Mouse (Mus musculus) ES-Bruce4 (cell line): ENCODE data around the gene Qpctl. TPM values are rescaled to one million over a fixed set of nuclear protein-coding genes. Genes with fewer than 3 reads are reported as not detected.

Experiments used
- H3K27ac ChIP-seq: 2 replicates; pipeline ENCODE4 v1.5.1; 2012; ENCODE audit warnings: low read length, inconsistent platforms; ENCODE audit not compliant: insufficient read depth
- H3K27me3 ChIP-seq: 2 replicates; pipeline ENCODE4 v1.6.1; 2012; ENCODE audit warnings: mild to moderate bottlenecking, low read length, inconsistent platforms; ENCODE audit not compliant: control insufficient read depth, poor library complexity, insufficient read depth, severe bottlenecking
- H3K36me3 ChIP-seq: 2 replicates; pipeline ENCODE4 v1.6.1; 2012; ENCODE audit warnings: inconsistent platforms, mild to moderate bottlenecking, low read length, moderate library complexity; ENCODE audit not compliant: control insufficient read depth, poor library complexity, insufficient read depth, severe bottlenecking
- H3K4me1 ChIP-seq: one replicate; pipeline ENCODE4 v1.8.1; 2011; ENCODE audit warnings: low read length; ENCODE audit not compliant: control insufficient read depth, insufficient read depth
- H3K4me3 ChIP-seq: 2 replicates; pipeline ENCODE4 v1.5.1; 2011; ENCODE audit warnings: low read depth, mild to moderate bottlenecking, low read length
- H3K9ac ChIP-seq: 2 replicates; pipeline ENCODE4 v1.6.1; 2012; ENCODE audit warnings: low read depth, mild to moderate bottlenecking, inconsistent platforms; ENCODE audit not compliant: poor library complexity, severe bottlenecking
- H3K9me3 ChIP-seq: replicated peaks from 2 replicates; pipeline ENCODE4 v1.6.1; 2012; ENCODE audit warnings: mild to moderate bottlenecking, low read length, inconsistent platforms; ENCODE audit not compliant: control insufficient read depth, poor library complexity, insufficient read depth, severe bottlenecking
- CTCF ChIP-seq: IDR thresholded peaks from one replicate; pipeline ENCODE4 v1.8.1; 2011; ENCODE audit warnings: low read depth, low read length
- EP300 ChIP-seq: IDR thresholded peaks from 2 replicates; pipeline ENCODE4 v1.6.1; 2011; ENCODE audit warnings: low read depth, low read length; ENCODE audit not compliant: insufficient read depth
- POLR2A ChIP-seq: IDR thresholded peaks from one replicate; pipeline ENCODE4 v1.8.1; 2011; ENCODE audit warnings: low read length; ENCODE audit not compliant: insufficient read depth
- polyA plus RNA-seq: library from polyadenylated mRNA; stranded (reverse); fragments of >200 nt; gene quantifications from 2 replicates; pipeline ENCODE4 v1.2.4, GENCODE M21; 2011; ENCODE audit warnings: low read depth; ENCODE audit not compliant: missing spikeins, insufficient read depth, insufficient read length

Qpctl gene
- polyA plus RNA-seq, 1 experiment: 4.6 TPM

DNA sequence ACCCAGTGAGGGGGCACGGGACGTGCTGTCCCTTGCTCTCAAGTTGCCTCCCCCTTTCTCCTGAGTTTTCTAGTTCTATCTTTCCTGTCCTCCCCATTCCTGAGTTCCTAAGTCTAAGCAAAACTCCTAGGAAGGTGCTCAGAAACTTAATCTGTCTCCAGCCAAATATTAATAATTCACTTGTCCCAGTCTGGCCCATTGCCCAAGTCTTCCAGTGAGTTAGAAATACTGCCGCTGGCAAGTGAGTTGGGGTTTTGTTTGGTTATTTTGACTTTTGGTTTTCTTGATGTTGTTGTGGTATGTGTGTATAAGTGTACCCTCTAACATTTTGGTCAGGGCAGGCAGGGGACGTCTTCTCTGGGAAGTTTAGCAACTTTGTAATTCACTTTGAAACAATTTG lies 27.4 kb downstream of the Qpctl start:
- no peaks in the 10 kb centered on the region for H3K36me3 ChIP-seq
- no peak overlapping the region for H3K27ac ChIP-seq
- H3K4me1 ChIP-seq: no peaks in the 10 kb centered on the region
- peaks cover 6% of the 10 kb centered on the region for H3K27me3 ChIP-seq
- peaks cover 7% of the 10 kb centered on the region for H3K9me3 ChIP-seq
- no peak overlapping the region for H3K4me3 ChIP-seq
- no peak for TF ChIP-seq CTCF
- TF ChIP-seq POLR2A: no peak
- no peak for TF ChIP-seq EP300
- no peak overlapping the region for H3K9ac ChIP-seq

DNA sequence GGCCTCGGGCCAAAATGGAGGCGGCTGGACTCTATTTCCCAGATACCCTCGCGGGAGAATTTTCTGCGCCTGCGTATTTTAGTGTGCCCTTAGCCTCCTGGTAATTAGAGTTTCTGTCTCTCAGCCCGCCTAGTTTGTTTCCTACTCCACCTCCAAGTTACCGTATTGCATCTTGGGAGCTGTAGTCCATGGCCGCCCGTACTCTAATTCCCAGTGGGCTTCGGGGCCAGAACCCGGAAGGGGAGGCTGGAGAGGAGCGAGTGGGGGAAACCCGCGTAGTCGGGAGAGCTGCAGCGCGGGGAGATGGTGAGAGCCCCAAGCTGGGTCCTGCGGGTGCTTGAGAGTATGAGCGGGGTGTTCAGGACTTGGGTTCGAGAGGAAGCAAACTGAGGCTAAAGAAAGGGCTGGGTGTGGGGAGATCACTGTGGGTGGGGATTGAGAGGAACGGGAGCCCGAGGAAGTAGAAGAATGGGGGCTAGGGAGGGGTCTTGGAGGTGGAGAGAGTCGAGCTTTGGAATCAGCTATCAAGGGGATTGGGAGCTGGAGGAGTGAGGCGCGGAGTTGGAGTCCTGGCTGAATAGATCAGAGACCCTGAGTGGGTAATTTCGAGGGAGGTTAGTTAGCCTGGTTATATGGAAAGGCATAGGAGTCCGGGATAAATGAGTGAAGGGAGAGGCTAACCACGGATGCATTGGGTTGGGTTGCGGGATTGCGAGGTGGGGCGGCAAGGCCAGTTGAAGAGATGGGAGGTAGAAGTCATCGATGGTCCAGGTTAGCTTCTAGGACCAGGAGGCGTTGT lies 29.3 kb downstream of the Qpctl start, which contains the start of gene Fbxo46:
Fbxo46 (plus strand) TSS at position 229 of the 799 bp plus-strand sequence.
- H3K4me1 ChIP-seq: no peaks in the 10 kb centered on the region
- H3K9me3 ChIP-seq: peaks cover 7% of the 10 kb centered on the region
- no peak within 1 kb of the TSS for H3K27ac ChIP-seq
- H3K4me3 ChIP-seq: peak within 1 kb of the TSS; percentile 91
- peaks cover 6% of the 10 kb centered on the region for H3K27me3 ChIP-seq
- no peaks in the 10 kb centered on the region for H3K36me3 ChIP-seq
- peak within 1 kb of the TSS; percentile 85 for H3K9ac ChIP-seq
- TF ChIP-seq EP300: no peak
- TF ChIP-seq POLR2A: peak; percentile 66

DNA sequence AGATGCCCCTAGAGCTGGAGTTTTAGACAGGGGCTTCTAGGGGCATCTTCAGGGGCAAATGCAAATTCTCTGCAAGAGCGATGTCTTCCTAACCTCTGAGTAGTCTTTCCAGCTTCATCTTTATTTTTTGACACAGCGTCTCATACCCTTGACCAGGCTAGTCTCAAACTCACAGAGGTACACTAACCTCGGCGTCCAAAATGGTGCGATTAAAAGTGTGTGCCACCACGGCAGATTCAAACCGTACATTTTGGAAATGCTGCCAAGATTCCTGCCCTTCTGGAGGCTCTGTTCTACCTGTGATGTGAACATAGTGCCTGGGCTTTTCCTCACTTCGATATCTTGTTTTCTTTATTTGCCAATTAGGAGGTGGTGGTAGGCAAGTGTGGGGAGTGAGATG lies 30.0 kb downstream of the Qpctl start:
- Histone ChIP-seq H3K4me3 (no peak overlapping the region), H3K9me3 (peaks cover 7% of the 10 kb centered on the region), H3K27ac (no peak overlapping the region), H3K36me3 (no peaks in the 10 kb centered on the region), H3K27me3 (peaks cover 6% of the 10 kb centered on the region), H3K9ac (no peak overlapping the region), H3K4me1 (no peaks in the 10 kb centered on the region)
- no peak for TF ChIP-seq EP300
- no peak for TF ChIP-seq POLR2A
- TF ChIP-seq CTCF: no peak

DNA sequence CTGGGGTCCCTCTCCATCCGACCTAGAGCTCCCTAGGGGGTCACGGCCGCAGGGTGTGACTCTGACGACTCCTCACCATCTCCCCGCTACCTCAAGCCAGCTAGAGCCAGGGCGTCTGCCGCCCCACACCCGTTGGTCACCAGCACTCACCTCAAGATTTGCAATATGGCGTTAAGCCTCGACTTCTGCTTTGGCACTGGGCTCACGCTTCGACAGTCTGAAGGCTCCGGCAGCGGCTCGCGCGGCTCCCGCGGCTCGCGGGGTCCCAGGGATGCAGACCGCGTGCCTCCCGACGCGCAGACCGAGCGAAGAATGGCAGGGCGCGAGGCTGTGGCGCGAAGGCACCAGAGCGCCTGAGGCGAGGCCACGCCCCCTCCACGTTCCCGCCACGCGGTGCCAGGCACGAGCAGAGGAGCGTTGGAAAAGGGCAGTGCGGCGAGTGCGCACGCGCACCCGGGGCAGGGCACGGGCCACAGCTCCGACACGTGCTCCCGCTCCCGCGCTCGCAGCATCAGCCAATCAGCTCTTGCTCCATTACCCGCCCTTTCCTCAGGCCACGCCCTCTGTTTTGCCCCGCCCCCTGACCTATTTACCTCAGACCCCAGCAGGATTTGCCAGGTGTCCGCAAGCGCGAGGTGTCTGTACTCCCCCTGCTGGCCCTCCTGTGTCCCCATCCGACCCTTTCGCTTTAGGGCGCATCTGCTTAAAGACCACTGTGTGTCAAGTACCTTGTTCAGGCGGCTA lies 30.9 kb downstream of the Qpctl start, which contains the start of gene Gm4969:
Gm4969 (minus strand) TSS at position 341 of the 744 bp plus-strand sequence.
- Histone ChIP-seq H3K9me3 (peaks cover 7% of the 10 kb centered on the region), H3K4me1 (no peaks in the 10 kb centered on the region), H3K36me3 (no peaks in the 10 kb centered on the region), H3K4me3 (no peak within 1 kb of the TSS), H3K27me3 (peaks cover 6% of the 10 kb centered on the region), H3K9ac (no peak within 1 kb of the TSS), H3K27ac (no peak within 1 kb of the TSS)
- TF ChIP-seq CTCF (peak; percentile 75), POLR2A (no peak), EP300 (peak; percentile 61; the same call in 1 of the 2 replicates)

DNA sequence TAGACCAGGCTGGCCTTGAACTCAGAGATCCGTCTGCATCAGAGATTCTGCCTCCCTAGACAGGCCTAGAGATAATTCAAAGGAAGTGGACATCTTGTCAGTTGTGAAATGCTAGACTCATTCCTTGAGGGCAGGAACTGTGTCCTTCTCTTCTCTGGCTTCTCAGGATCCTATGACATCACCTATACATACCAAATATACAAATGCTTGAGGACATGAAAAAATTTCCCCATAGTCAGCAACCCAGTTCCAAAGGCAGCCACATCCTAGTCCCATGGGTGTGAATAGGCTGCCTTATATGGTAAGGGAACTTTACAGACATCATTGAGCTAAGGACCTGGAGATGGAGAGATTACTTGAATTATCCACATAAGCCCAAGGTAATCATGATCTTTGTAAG lies 39.5 kb downstream of the Qpctl start:
- H3K27me3 ChIP-seq: no peaks in the 10 kb centered on the region
- TF ChIP-seq EP300: no peak
- H3K4me1 ChIP-seq: no peaks in the 10 kb centered on the region
- no peak overlapping the region for H3K27ac ChIP-seq
- H3K9ac ChIP-seq: no peak overlapping the region
- H3K36me3 ChIP-seq: no peaks in the 10 kb centered on the region
- H3K4me3 ChIP-seq: no peak overlapping the region
- no peaks in the 10 kb centered on the region for H3K9me3 ChIP-seq

DNA sequence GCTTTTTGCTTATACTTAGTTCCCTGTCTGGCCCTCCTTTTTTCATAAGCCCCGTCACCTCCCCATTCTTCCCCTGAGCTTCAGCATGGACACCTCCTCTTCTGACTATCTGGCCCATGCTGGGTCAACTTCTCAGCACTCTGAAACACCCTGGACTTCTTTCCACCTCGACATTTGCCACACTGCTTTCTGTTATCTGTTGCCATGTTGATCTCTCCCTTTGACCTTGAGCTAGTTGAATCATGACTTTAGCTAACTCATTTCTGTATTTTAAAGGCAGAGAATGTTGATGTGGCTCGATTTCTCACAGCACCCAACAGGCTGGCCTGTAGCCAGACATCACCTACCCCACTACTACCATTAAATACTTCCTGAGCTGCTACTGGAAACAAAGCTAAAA lies 41.7 kb downstream of the Qpctl start:
- no peak for TF ChIP-seq EP300
- TF ChIP-seq CTCF: no peak
- no peak for TF ChIP-seq POLR2A
- no peaks in the 10 kb centered on the region for H3K4me1 ChIP-seq
- no peaks in the 10 kb centered on the region for H3K27me3 ChIP-seq
- H3K9ac ChIP-seq: no peak overlapping the region
- no peak overlapping the region for H3K4me3 ChIP-seq
- no peak overlapping the region for H3K27ac ChIP-seq
- no peaks in the 10 kb centered on the region for H3K9me3 ChIP-seq
- no peaks in the 10 kb centered on the region for H3K36me3 ChIP-seq
